Mouse (Mus musculus) intestine, embryonic 14.5 days (tissue): Measurements from ENCODE around the gene Tsg101. TPM values are rescaled to one million over a fixed set of nuclear protein-coding genes. Genes with fewer than 3 reads are reported as not detected.
"Not testable (repeated sequence)": the region's sequence is repeated elsewhere in the genome, so short reads cannot be mapped to it uniquely, and the experiment has no call there.

Source experiments
- ATAC-seq: fragments of 200-750 bp; cut with Nextera tagmentation; replicated peaks from 2 replicates; pipeline ENCODE4 v1.8.0; 2017; ENCODE audit warnings: low read depth, moderate number of reproducible peaks, moderate TSS enrichment, moderate library complexity; ENCODE audit not compliant: low FRiP score, low TSS enrichment
- DNase-seq: peaks from one replicate; pipeline ENCODE4 v3.0.0-alpha.2; 2018; ENCODE audit warnings: low spot score
- H3K27ac ChIP-seq: fragments of 300-500 bp; sonication (generic); 2 replicates; pipeline ENCODE4 v1.5.1; 2014; ENCODE audit warnings: low read depth, mild to moderate bottlenecking, control low read depth
- H3K27me3 ChIP-seq: fragments of 300-500 bp; sonication (generic); replicated peaks from 2 replicates; pipeline ENCODE4 v1.6.1; 2014; ENCODE audit warnings: low read length, control low read depth; ENCODE audit not compliant: control insufficient read depth, insufficient read depth
- H3K36me3 ChIP-seq: fragments of 300-500 bp; sonication (generic); 2 replicates; pipeline ENCODE4 v1.6.1; 2014; ENCODE audit warnings: low read length, control low read depth; ENCODE audit not compliant: control insufficient read depth, insufficient read depth
- H3K4me1 ChIP-seq: fragments of 300-500 bp; sonication (generic); replicated peaks from 2 replicates; pipeline ENCODE4 v1.6.1; 2014; ENCODE audit warnings: low read length, control low read depth, mixed read lengths; ENCODE audit not compliant: control insufficient read depth, insufficient read depth
- H3K4me2 ChIP-seq: fragments of 300-500 bp; sonication (generic); 2 replicates; pipeline ENCODE4 v1.6.1; 2014; ENCODE audit warnings: low read length
- H3K4me3 ChIP-seq: fragments of 300-500 bp; sonication (generic); 2 replicates; pipeline ENCODE4 v1.5.1; 2014; ENCODE audit warnings: low read depth, low read length, control low read depth, mixed read lengths
- H3K9ac ChIP-seq: fragments of 300-500 bp; sonication (generic); 2 replicates; pipeline ENCODE4 v1.6.1; 2014; ENCODE audit warnings: mild to moderate bottlenecking, low read length
- H3K9me3 ChIP-seq: fragments of 300-500 bp; sonication (generic); 2 replicates; pipeline ENCODE4 v1.6.1; 2016; ENCODE audit warnings: low read length, control low read depth; ENCODE audit not compliant: control insufficient read depth
- WGBS: fragments of 180-500 bp; shearing (Covaris S2); extraction: QIAGEN DNeasy Blood & Tissue Kit; methylation state at CpG from one replicate; pipeline ENCODE4 v1.1.7; 2014; 5-methylcytosine and 5-hydroxymethylcytosine counted together
- polyA plus RNA-seq: library from polyadenylated mRNA; unstranded; fragments of >200 nt; fragmentation: Nextera tagmentation; extraction: Ambion mirVana; gene quantifications from 2 replicates; pipeline ENCODE4 v1.2.1, GENCODE M21; 2014

The Tsg101 gene
- polyA plus RNA-seq, 1 experiment from 2014 or later, result 165 TPM

DNA sequence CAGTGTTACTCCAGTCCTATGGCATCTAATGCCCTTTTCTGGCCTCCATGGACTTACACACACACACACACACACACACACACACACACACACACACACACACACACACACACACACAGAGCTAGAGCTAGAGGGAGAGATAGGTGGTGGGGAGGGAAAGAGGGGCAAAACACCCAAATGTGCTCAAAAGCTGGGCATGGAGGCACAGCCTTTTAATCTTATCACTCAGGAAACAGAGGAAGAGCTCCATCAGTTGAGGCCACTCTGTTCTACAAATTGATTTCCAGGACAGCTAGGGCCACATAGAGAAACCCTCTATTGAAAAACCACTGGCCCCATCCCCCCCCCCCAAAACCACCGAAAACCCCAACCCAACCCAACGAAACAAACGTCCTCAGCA lies 36.5 kb downstream of the Tsg101 start:
- Histone ChIP-seq H3K4me1 (no peaks in the 10 kb centered on the region), H3K36me3 (peaks cover 31% of the 10 kb centered on the region), H3K27ac (no peak overlapping the region), H3K9me3 (no peaks in the 10 kb centered on the region), H3K4me3 (no peak overlapping the region), H3K9ac (no peak overlapping the region), H3K4me2 (no peak overlapping the region), H3K27me3 (no peaks in the 10 kb centered on the region)
- 90% methylated on average over 3 of the region's 3 CpGs for WGBS
- DNase-seq, result no peak
- ATAC-seq, result no peak

DNA sequence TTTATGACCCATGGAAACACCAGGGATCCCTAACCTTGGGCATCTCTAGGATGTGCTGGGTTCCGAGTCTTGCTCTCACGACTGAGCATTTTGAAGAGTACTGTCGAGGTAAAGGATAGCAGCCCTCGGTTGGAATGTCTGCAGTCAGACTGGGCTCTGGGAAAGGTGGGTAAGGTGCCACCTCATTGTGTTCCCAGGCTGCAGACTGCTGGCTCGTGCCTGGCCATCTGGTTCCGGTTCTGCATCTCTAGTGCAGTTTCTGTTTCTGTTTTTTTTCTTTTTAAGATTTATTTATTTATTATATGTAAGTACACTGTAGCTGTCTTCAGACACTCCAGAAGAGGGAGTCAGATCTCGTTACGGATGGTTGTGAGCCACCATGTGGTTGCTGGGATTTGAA lies 37.8 kb downstream of the Tsg101 start:
- DNase-seq, H3K9ac ChIP-seq, H3K9me3 ChIP-seq, H3K27ac ChIP-seq, H3K4me1 ChIP-seq, H3K4me3 ChIP-seq, H3K27me3 ChIP-seq, ATAC-seq, H3K4me2 ChIP-seq: not testable (repeated sequence)
- WGBS, result 77% methylated on average over 6 of the region's 8 CpGs
- peaks cover 19% of the 10 kb centered on the region for H3K36me3 ChIP-seq

DNA sequence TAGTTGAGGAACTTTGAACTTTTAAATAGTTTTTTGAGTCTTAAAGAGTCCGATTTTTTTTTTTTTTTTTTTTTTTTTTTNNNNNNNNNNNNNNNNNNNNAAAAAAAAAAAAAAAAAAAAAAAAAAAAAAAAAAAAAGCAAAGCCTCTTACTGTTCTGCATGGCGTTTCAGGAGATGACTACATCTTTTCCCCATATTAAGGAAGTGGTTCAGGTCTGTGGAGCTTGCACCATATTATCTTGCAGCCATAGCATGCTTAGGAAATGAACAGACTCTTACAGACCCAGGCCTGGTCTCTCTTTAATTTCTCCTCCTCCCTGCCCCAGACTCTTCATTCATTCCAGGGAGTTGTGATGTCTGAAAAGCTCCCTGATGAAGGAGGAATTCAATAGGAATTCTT lies 38.8 kb downstream of the Tsg101 start:
- no peaks in the 10 kb centered on the region for H3K27me3 ChIP-seq
- no peak overlapping the region for H3K27ac ChIP-seq
- H3K9me3 ChIP-seq, result no peaks in the 10 kb centered on the region
- peaks cover 11% of the 10 kb centered on the region; the same call in 1 of the 2 replicates for H3K36me3 ChIP-seq
- no peak for ATAC-seq
- WGBS, result 87% methylated on average over 2 of the region's 2 CpGs
- no peak overlapping the region for H3K4me2 ChIP-seq
- no peak for DNase-seq
- H3K9ac ChIP-seq, result no peak overlapping the region
- H3K4me3 ChIP-seq, result no peak overlapping the region
- H3K4me1 ChIP-seq, result no peaks in the 10 kb centered on the region

- WGBS, result 94% methylated on average over 5 of the region's 5 CpGs
Measured at GRCm38 (mm10) chr7:46879851-46880250, 39.9 kb downstream of the Tsg101 start.

DNA sequence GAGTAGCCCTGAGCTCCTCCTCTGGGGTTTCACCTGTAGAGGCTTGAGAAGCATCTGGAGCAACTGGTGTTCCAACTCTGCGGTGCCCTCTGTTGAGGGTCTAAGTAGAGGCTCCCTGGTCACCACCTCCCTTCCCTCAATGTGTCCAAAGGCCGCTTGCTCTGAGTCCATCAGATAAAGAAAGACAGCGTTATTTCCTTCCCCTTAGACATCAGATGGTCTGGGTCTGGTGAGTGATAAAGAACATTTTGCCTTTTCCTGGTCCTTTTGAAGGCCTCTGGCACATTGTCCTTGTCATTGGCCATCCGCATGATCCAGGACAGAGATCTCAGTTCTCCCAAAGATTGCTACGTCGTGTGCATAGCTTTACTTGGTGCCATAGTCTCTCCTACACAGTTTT lies 42.5 kb downstream of the Tsg101 start:
- Histone ChIP-seq H3K4me1 (no peaks in the 10 kb centered on the region), H3K9ac (no peak overlapping the region), H3K36me3 (no peaks in the 10 kb centered on the region), H3K27ac (no peak overlapping the region), H3K4me3 (no peak overlapping the region), H3K9me3 (no peaks in the 10 kb centered on the region), H3K4me2 (no peak overlapping the region), H3K27me3 (no peaks in the 10 kb centered on the region)
- 79% methylated on average over 6 of the region's 6 CpGs for WGBS
- no peak for ATAC-seq
- DNase-seq, result no peak

More at GRCm38 (mm10) chr7:46879851-46880250, 39.9 kb downstream of the Tsg101 start:
- no peak for ATAC-seq
- H3K27ac ChIP-seq, result no peak overlapping the region
- H3K4me3 ChIP-seq, result no peak overlapping the region
- no peaks in the 10 kb centered on the region for H3K27me3 ChIP-seq
- no peak overlapping the region for H3K9ac ChIP-seq
- no peak overlapping the region for H3K4me2 ChIP-seq
- peaks cover 5% of the 10 kb centered on the region; the same call in 1 of the 2 replicates for H3K36me3 ChIP-seq
- no peaks in the 10 kb centered on the region for H3K9me3 ChIP-seq
- no peak for DNase-seq
- H3K4me1 ChIP-seq, result no peaks in the 10 kb centered on the region

DNA sequence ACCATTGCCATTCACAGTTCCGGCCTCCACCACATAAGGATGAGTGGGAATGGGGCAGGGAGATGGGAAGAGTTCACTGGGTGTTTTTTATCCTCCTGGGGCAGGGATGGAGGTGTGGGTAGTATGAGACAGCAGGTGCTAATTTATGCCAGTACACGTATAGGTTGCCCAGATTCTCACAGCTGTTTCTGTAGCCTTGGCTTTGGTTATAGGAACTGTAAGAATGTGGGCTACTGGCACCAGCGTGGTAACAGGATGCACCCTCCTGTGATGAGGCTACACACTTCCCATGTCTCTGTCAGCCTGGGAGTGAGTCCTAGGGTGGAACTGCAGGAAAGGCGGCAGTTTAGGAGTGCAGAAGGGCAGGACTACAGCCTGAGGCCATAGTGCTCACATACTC lies 42.9 kb downstream of the Tsg101 start:
- Histone ChIP-seq H3K4me1 (no peaks in the 10 kb centered on the region), H3K4me3 (no peak overlapping the region), H3K27ac (no peak overlapping the region), H3K9ac (no peak overlapping the region), H3K9me3 (no peaks in the 10 kb centered on the region), H3K36me3 (no peaks in the 10 kb centered on the region), H3K27me3 (no peaks in the 10 kb centered on the region), H3K4me2 (no peak overlapping the region)
- DNase-seq (no peak), ATAC-seq (no peak)
- 79% methylated on average over 4 of the region's 4 CpGs for WGBS

GRCm38 (mm10) chr7:46871988-46872387 lies 47.8 kb downstream of the Tsg101 start:
- 64% methylated on average over 4 of the region's 4 CpGs for WGBS
- H3K27me3 ChIP-seq, result no peaks in the 10 kb centered on the region
- no peak overlapping the region for H3K9ac ChIP-seq
- no peak for DNase-seq
- H3K27ac ChIP-seq, result no peak overlapping the region
- no peak overlapping the region for H3K4me3 ChIP-seq
- no peak overlapping the region for H3K4me2 ChIP-seq
- ATAC-seq, result no peak
- no peaks in the 10 kb centered on the region for H3K4me1 ChIP-seq
- H3K36me3 ChIP-seq, result no peaks in the 10 kb centered on the region
- no peaks in the 10 kb centered on the region for H3K9me3 ChIP-seq

- Histone ChIP-seq H3K27ac (no peak within 1 kb of the TSS), H3K27me3 (no peaks in the 10 kb centered on the region), H3K9ac (no peak within 1 kb of the TSS), H3K4me3 (no peak within 1 kb of the TSS), H3K4me2 (no peak within 1 kb of the TSS), H3K36me3 (no peaks in the 10 kb centered on the region), H3K4me1 (no peaks in the 10 kb centered on the region), H3K9me3 (no peaks in the 10 kb centered on the region)
- WGBS, result 33% methylated on average over 10 of the region's 10 CpGs
- ATAC-seq (no peak), DNase-seq (no peak)
Measured at GRCm38 (mm10) chr7:46860996-46861395, 58.8 kb downstream of the Tsg101 start, which contains the start of gene Ldhc. TSS of gene Ldhc (plus strand) at chr7:46861203.

DNA sequence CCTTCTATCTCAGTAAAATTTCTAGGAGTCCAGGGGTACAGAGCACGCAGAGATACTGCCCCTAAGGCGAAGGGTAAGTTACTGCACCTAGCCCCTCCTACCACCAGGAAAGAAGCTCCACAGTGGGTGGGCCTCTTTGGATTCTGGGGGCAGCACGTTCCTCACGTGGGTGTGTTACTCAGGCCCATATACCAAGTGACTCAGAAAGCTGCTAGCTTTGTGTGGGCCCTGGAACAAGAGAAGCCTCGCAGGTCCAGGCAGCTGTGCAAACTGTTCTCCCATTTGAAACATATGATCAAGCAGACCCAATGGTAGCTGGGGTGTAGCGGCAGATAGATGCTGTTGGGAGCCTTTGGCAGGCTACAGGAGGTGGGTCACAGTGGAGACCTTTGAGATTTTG lies 60.7 kb downstream of the Tsg101 start:
- no peaks in the 10 kb centered on the region for H3K27me3 ChIP-seq
- H3K4me3 ChIP-seq, result no peak overlapping the region
- no peak overlapping the region for H3K9ac ChIP-seq
- no peaks in the 10 kb centered on the region for H3K4me1 ChIP-seq
- H3K4me2 ChIP-seq, result no peak overlapping the region
- ATAC-seq (no peak), DNase-seq (no peak)
- H3K27ac ChIP-seq, result no peak overlapping the region
- 54% methylated on average over 6 of the region's 6 CpGs for WGBS
- peaks cover 20% of the 10 kb centered on the region for H3K36me3 ChIP-seq
- H3K9me3 ChIP-seq, result no peaks in the 10 kb centered on the region
